Mouse (Mus musculus): ENCODE data around the gene Psd.
A peak's percentile ranks its signal among the peaks of the same experiment; 100 is the strongest.

The Psd gene

DNA sequence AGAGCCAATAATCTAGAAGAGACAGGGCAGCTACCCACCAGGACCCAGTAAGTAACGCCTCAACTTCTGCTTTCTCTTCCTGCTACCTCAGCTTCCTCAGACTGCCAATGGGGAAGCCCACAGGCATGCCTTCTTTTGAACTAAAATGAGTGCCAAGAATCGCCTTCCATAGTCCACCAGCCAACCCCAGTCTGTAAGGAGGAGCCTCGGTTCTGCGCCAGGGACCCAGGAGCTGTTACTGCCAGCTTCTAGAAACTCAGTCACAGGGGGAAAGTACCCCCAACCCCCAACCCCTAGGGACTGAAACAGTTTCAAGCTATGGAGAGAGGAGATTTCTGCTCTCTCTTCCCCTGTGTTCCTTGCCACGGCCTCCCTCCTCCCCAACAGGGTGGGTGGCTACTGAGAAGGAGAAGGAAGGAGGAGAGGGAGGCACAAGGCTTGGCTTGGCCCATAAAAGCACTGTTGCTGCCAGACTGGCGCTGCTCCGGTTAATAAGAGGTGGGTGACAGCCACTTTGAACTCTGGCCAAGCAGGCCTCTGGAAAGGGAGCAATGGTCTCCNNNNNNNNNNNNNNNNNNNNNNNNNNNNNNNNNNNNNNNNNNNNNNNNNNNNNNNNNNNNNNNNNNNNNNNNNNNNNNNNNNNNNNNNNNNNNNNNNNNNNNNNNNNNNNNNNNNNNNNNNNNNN is 12.5 kb upstream of the Psd start:
- no peak for ATAC-seq (ENCODE audit: insufficient number of reproducible peaks, low FRiP score, low TSS enrichment)

DNA sequence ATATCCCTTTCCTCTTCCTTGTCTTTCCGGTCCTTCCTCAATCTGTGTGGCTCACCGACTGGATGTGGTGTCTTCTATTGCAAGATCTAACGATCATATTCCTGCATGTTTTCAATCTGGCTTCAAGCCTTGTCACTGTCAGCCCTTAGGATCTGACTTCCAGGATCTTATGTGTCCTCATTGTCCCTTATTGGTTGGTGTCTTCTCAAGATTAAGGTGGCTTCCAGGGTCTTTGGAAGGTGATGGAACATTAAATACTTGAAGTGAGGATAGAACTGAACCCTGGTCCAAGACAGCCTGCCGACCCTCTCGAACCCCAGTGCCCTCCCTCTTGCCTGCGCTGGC is 12.0 kb upstream of the Psd start:
- no peak for ATAC-seq (ENCODE audit: insufficient number of reproducible peaks, low FRiP score, low TSS enrichment)

DNA sequence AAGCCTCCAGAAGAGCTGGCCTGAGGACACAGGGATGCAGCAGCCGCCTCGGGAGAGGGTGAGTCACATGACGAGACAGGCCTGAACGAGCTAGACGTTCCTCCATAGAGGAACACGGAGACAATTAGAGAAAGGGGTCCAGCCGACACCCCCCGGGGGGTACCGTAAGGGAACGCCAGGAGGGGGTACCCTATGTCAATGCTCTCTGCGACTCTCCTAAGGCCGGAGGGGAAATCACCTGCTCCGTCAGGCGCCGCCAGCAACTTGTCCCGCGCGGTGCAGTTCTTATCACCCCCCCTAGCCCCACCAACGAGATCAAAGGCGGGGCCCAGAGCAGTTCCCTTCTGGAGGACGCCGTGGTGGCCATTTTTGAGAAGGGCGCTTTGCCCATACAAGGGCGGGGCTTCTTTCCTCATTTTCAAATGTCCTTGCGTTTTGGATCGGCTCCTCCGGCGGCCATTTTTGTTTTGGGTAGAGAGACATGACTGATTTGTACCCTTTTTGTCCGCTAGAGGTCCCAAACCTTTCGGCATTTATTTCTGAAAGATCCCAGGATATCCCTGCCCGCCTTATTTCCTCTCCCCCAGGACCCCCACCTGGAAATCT is 11.5 kb upstream of the Psd start, which contains the start of gene Cuedc2:
Cuedc2 (minus strand) TSS at position 372 of the 606 bp plus-strand sequence.
- ATAC-seq (ENCODE audit: insufficient number of reproducible peaks, low FRiP score, low TSS enrichment): peak; percentile 59

DNA sequence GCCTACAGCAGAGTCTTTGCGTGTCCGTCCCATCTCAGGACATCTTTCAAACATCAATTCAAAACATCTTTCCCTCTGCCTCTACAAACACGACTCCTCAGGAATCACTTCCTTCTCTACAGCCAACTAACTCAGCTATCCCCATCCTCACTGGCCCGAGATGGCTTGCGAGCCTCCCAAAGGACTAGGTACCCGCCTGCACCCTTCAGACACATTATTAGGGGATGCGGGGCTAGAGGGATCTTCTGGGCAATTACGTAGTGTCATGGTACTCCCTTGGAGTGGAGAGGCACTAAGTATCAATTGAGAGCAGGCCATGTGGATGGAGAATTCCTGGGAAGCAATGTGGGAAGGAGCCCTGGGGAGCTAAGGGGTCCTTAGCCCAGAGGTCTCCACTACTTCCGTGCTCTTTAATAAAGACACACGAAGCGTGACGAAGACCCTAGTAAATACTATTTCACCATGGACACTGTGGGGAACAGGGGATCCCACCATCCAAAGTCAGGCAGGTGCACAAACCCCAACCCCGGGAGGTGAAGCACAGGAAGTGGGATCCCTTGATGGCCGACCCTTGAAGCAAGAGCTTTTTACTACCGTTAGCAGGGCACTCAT is 10.9 kb upstream of the Psd start:
- ATAC-seq (ENCODE audit: insufficient number of reproducible peaks, low FRiP score, low TSS enrichment): no peak

DNA sequence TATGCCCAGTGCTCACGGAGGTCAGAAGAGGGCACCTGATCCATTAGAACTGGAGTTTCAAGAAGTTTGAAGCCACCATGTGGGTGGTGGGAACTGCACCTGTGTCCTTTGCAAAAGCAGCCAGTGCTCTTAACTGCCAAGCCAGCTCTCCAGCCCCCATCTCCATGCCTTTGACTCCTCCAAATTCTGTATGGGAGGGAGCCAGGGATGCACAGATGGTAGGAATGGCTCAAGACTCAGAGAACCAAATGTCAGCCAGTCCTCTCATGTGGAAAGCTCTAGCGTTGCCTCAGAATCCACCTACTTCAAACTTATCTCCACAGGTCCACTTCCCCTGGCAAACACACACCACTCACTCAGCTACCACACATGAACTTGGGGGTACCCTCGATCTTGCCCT is 7.0 kb upstream of the Psd start:
- no peak for ATAC-seq (ENCODE audit: insufficient number of reproducible peaks, low FRiP score, low TSS enrichment)

DNA sequence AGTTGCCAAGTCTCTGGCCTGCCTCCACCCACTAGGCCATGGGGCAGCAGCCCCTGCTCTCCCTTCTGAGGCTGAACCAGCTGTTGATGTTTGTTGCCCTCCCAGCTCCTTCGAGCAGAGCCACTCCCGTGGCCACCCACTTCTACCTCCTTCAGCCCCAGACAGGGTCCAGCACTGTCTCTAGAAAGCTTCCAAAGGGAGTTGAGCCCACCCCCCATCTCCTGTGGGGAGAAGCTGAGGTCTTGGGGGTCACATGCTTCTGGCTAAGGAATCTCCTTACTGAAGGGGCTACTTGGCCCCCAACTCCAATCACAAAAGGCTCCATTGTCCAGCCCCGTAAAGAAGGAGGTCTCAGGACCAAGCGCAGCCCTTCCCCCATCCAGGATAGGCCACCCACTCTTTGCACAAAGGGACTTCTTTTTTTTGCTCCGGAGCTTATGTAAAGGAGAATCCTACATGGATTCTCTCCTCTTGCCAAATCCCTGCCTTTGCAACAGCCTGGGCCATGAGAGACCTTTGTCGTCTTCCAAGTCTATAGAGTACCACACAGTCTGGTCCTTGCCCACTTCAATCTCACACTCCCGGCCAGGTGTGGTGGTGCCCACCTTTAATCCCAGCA is 5.9 kb upstream of the Psd start:
- no peak for ATAC-seq (ENCODE audit: insufficient number of reproducible peaks, low FRiP score, low TSS enrichment)

DNA sequence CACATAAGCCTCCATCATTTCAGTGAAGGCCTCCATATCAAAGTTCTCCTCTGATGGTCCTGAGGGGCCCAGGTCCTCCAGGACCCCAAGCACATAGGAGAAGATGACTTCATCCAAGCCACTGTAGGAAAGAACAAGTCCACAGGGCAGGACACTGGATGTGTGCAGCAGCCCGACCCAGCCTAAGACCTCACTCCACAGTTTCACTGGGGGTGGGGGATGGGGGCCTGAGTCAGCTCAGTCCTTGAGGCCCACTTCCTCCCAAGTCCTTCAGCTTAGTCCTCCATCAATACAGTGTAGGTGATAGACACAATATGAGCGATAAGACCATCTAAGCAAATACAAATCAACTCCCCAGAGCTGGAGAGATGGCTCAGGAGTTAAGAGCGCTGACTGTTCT is 5.0 kb upstream of the Psd start:
- ATAC-seq (ENCODE audit: insufficient number of reproducible peaks, low FRiP score, low TSS enrichment): no peak

DNA sequence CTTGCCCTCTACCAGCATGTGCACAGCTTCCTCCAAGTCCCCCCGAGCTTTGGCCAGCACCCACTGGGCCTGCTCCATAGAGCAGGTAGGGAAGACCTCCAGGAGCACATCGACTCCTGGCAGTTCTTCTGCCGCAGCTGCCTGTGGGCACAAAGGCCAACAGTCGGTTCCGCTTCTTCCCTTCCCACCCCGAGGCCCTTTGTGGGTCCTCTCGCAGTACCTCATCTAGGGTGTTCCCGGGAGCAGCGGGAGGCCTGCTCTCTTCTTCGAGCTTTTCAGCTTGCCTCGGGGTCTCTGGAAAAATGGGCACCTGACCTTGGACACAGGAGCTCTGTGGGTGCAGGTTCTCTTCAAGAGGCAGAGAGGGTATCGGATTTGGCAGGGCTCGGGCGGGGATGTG is 4.4 kb upstream of the Psd start:
- ATAC-seq (ENCODE audit: insufficient number of reproducible peaks, low FRiP score, low TSS enrichment): no peak

DNA sequence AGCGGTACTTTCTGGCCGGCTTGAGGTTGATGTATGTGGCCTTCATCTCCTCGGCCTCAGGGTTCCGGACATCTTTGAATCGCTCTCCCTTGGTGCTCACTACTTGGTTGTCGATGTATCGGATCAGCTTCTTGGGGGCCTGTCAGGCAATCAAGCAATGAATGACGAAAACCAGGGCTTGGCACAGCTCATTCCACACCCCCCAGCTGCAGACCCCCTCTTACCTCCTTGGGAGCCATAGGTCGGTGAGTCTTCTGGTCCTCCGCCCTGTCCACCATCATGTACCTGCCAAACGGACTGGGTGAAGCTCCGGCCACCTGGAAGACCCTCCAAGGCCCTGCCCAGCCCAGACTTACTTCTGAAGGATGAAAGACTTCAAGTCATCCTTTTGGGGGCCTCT is 3.7 kb upstream of the Psd start:
- no peak for ATAC-seq (ENCODE audit: insufficient number of reproducible peaks, low FRiP score, low TSS enrichment)

DNA sequence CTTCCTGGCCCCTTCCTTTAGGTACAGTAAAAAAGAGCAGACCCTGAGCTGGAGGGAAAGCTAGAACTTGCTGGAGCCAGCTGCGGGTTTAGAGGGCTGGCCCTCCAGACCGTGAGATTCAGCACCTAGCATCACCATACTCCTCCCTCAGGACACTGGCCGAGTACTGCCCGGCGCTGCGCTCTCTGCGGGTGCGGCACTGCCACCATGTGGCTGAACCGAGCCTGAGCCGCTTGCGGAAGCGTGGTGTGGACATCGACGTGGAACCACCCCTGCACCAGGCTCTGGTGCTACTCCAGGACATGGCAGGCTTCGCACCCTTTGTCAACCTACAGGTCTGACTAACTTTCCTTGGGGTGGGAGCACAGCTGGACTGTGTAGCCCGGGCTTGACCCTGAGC is 3.0 kb upstream of the Psd start:
- no peak for ATAC-seq (ENCODE audit: insufficient number of reproducible peaks, low FRiP score, low TSS enrichment)

DNA sequence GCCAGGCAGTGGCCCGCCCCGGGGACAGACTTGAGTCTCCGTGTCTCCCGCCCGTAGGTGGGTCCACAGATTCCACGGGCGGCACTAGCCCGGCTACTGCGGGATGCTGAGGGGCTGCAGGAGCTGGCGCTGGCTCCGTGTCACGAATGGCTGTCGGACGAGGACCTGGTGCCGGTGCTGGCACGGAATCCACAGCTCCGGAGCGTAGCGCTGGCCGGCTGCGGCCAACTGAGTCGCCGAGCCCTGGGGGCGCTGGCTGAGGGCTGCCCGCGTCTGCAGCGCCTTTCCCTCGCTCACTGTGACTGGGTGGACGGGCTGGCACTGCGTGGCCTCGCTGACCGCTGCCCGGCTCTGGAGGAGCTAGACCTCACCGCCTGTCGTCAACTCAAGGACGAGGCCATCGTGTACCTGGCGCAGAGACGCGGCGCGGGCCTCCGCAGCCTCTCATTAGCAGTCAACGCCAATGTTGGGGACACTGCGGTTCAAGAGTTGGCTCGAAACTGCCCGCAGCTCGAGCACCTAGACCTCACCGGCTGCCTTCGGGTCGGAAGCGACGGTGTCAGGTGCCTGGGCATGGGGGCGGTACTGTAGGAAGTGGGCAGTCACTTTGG is 2.2 kb upstream of the Psd start:
- ATAC-seq (ENCODE audit: insufficient number of reproducible peaks, low FRiP score, low TSS enrichment): peak; percentile 1; the same call in 1 of the 2 replicates

DNA sequence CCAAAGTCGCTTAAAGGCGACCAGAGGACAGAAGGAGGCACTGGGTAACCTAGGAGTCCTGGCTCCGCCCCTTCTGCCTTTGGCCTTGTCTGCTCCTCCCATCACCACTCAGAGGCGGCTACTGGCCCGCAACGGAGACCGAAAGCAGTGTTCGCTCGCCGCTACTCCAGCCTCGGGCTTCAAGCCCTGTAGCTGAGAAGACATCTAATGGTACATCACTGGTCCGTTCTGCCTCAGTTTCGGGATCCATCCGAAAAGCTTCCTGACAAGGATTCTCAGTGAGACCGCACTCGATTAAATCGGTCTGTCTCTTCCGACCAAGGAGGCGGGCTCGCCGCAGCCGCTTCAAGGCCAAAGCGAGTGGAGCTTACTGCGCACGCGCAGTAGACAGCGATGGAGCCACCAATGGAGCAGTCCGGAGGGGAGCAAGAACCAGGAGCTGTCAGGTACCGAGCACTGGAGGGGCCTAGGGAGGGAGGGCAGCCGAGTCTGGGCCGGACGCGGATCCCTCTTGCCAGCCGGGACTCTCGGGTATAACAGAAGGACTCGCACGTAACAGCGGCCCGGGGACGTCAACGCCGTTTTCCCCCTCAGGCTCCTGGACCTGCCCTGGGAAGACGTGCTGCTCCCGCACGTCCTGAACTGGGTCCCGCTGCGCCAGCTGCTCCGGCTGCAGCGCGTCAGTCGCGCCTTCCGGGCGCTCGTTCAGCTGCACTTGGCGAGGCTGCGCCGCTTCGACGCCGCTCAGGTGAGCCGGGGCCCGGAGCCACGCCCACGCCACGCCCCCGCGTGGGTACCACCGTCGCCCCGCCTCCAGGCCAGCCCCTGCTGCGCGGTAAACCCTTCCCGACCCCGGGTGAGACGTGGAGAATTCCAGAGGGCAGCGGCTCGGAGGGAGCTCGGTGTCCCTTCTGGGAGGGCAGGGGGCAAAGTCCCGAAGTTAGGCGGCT is 1.4 kb upstream of the Psd start, which contains the start of gene Fbxl15:
Fbxl15 (plus strand) TSS at position 104 of the 950 bp plus-strand sequence.
- peak; percentile 60 for ATAC-seq (ENCODE audit: insufficient number of reproducible peaks, low FRiP score, low TSS enrichment)

DNA sequence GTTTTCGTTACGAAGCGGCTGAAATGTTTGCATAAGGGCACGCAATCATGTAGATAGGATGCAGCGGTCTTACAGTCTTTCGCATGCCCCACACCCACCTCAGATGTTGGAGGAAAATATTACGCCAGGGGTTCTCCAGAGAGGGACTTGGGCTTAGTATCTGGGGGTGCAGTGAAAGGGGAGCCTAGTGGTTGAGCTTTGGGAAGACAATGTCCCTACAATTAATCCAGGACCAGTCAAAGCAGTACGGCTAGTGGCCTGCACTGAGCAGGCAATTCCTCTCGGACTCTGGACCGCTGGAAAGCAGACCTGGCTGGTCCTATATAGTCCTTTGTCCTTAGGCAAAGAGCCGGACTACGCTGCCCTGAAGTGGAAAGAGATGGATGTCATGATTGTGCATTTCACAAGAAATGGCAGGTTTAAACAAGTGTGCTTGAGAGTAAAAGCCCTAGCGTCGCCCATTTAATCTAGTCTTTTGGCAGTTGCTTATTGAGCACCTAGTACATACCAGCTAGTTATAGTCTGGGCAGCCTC is 642 bp upstream of the Psd start:
- no peak for ATAC-seq (ENCODE audit: insufficient number of reproducible peaks, low FRiP score, low TSS enrichment)

DNA sequence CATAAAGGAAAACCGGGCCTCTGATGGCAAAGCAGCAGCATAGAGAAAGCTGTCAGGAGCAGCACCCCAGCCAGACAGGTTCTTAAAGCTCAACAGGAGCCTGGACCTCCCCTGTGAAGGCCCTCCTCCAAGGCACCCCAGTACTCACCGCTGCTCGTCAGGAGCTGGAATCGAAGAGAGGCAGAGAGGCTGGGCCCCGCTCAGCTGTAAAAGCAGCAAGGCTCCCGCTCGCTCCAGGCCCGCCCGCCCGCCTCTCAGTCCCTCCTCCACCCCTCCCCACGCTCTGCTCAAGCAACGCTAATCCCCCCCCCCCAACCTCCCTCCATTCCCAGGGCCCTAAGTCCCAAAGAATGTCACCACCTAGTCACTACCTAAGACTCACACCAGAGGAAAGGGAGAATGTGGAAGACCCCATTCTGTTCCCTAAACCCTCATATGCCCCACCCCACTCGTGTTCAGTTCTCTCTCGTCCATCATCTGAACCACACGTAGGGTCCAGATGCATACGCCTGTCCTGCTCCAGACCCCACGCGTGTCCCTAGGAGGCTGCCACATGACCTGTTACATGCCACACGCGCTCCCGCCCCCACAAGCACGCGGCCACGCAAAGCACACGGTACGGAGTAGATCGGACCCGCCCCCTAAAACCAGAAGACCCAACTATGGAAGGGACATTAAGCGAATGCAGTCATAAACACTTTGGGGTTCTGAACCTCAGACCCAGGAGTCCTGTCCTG is 769 bp downstream of the Psd start:
- ATAC-seq (ENCODE audit: insufficient number of reproducible peaks, low FRiP score, low TSS enrichment): no peak

DNA sequence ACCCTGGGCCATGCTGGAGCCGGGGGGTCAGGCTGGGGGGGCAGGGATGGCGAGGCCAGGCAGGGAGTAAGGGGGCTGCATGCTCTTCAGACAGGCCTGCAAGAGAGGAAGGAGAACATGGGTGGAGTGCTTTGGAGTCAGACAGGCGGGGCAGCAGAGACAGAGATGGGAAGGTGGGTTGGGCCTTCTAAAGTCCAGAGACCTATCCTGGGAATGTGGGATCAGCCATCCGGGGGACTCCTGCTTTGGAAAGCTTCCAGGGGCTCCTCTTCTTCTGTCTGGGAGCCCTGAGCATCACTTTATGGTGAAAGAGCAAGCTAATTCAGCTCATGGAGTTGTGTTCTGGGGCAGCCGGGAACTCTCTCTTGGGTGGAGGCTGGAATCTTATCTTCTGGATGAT is 2.0 kb downstream of the Psd start:
- no peak for ATAC-seq (ENCODE audit: insufficient number of reproducible peaks, low FRiP score, low TSS enrichment)

DNA sequence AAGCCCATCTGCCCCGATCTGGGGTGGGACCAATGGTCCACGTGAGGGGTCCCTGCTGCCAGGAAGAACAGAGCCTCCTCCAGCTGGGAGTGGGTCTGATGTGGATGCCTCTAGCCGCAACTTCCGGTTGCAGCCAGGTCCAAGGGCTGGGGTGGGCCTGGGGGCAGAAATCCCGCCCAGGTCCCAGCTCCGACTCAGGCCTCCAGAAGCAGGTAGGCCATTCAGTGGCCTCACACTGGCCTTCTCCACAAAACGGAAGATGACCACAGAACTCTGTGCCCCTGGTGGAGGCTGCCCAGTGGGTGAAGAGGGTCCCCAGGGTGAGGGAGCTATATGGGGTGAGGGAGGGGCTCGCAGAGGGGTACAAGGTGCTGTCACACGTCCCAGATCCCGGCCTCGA is 2.6 kb downstream of the Psd start:
- no peak for ATAC-seq (ENCODE audit: insufficient number of reproducible peaks, low FRiP score, low TSS enrichment)

DNA sequence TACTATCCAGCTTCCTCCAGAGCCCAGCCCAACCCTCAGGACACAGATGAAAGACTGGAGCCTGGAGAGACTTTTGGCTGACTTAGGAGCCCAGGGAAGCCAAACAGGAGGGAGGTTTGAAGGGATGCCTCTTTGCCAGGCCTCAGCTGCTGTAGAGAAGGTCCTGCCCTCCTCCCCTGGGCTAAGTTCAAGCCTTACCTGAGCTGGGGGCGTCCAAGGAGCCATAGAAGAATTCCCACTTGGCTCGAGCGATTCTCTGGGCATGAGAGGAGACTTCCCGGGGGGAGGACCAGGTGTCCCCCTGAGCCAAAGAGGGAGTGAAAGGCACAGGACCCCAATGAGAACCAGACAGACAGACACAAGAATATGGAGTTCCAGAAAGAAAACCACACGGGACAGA is 3.2 kb downstream of the Psd start:
- no peak for ATAC-seq (ENCODE audit: insufficient number of reproducible peaks, low FRiP score, low TSS enrichment)

DNA sequence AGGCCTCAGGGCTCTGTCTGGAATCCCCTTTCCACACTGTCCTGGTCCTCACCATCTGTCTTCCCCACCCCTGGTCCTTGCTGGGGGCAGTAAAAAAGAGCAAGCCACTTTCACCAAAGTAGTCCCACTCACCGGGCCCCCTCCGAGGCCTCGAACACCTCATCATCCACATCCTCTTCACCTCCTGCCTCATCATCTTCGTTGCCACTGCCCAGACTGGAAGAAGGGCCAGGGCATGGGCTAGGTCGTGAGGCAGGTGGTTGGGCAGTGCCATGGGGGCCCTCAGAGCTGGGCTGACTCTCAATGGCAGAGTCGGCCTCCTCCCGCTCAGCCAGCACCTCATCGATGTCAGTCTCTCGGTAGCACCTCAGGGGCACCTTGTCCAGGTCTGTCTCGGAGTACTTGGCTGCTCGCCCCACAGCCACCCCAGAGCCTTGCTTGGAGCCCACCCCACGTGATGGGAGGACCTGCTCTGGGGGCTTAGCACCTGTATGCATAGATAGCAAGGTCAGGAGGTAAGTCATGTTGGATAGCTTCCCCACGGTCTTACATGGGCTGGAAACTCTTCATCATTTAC is 3.9 kb downstream of the Psd start:
- no peak for ATAC-seq (ENCODE audit: insufficient number of reproducible peaks, low FRiP score, low TSS enrichment)

All from cerebellum, adult (tissue).